Mouse (Mus musculus) activated CD4-positive, CD25-positive, alpha-beta regulatory T cell, adult 9 weeks (primary cell): ENCODE results near the gene Vmn1r91. TPM values are rescaled to one million over a fixed set of nuclear protein-coding genes. Genes with fewer than 3 reads are reported as not detected.

Experiments
- polyA plus RNA-seq: library from polyadenylated mRNA; unstranded; fragments of 100-300 nt; shearing (Covaris generic); gene quantifications from one replicate; pipeline ENCODE4 v1.2.1, GENCODE M21; 2017

Vmn1r91 gene
- not detected for polyA plus RNA-seq

DNA sequence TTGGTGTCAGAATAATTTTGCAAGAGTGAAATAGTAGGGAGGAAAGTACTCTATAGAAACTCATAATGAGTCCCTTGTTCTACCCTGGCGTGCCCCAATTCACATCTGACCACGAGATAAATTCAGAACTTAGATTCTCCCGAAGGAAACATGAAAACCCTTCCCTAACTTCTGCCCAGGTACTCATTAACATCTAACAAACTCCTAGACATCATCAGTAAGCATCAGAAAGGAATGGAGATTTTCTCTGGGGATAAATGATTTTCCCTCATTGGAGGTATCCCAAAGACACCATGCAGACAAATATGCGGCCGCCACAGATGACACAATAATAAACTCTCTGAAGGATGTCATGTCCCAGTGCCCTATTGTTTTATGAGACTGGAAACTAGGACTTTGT is at the start of gene Vmn1r91:
Gene Vmn1r91 (plus strand): TSS at position 301 of the 400 bp plus-strand sequence.

DNA sequence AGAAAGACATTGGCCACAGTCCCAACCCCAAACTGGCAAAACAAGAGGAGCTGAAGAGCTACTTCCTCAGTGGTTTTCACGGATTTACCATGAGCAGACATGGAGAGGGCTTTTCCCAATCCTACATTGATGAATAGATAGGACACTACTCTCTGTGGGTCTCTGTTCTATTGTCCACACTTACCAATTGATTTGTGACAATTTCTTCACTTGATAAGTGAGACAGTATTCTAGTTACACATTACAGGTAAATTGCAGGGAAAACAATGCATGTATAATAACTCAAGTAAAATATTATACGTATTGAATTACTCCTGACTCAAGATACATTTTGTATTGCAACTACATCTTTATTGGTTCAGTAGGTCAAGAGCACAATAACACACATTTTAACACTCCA is 23.0 kb downstream of the Vmn1r91 start, which contains the start of gene Gm16442:
Gene Gm16442 (minus strand): TSS at position 101 of the 400 bp plus-strand sequence.

GRCm38 (mm10) chr7:20138988-20139387 is 39.5 kb downstream of the Vmn1r91 start, which contains the start of gene Vmn1r93:
TSS of gene Vmn1r93 (minus strand) at chr7:20139088.

Other genes with a start within 250 kb of the Vmn1r91 start
- gene Gm19345, start 247.7 kb upstream of the Vmn1r91 start, polyA plus RNA-seq: 0.28 TPM
- 0.29 TPM for gene Ceacam16, start 238.4 kb upstream of the Vmn1r91 start, polyA plus RNA-seq
- gene Ceacam19, start 211.7 kb upstream of the Vmn1r91 start, polyA plus RNA-seq: not detected
- gene Pvr, start 178.5 kb upstream of the Vmn1r91 start, polyA plus RNA-seq: 43.6 TPM
- gene Igsf23, start 148.9 kb upstream of the Vmn1r91 start, polyA plus RNA-seq: 28.3 TPM
- gene Ceacam20, start 134.3 kb upstream of the Vmn1r91 start, polyA plus RNA-seq: not detected
- not detected for gene Nlrp9b, start 108.2 kb upstream of the Vmn1r91 start, polyA plus RNA-seq
- gene Gm16442, start 22.9 kb downstream of the Vmn1r91 start, polyA plus RNA-seq: not detected
- not detected for gene Vmn1r93, start 39.4 kb downstream of the Vmn1r91 start, polyA plus RNA-seq
- gene Vmn1r94, start 68.7 kb downstream of the Vmn1r91 start, polyA plus RNA-seq: not detected
- not detected for gene Vmn1r95, start 94.0 kb downstream of the Vmn1r91 start, polyA plus RNA-seq
- gene Gm6164, start 105.9 kb downstream of the Vmn1r91 start, polyA plus RNA-seq: not detected
- gene Gm4498, start 134.1 kb downstream of the Vmn1r91 start, polyA plus RNA-seq: not detected
- gene Gm5890, start 163.2 kb downstream of the Vmn1r91 start, polyA plus RNA-seq: not detected
- not detected for gene Gm4133, start 234.4 kb downstream of the Vmn1r91 start, polyA plus RNA-seq